Mouse (Mus musculus) large intestine, adult 2 months (tissue): ENCODE measurements around the gene Sema5a. TPM values are rescaled to one million over a fixed set of nuclear protein-coding genes. Genes with fewer than 3 reads are reported as not detected.
A peak's percentile ranks its signal among the peaks of the same experiment; 100 is the strongest.

Experiments
- DNase-seq: peaks from one replicate; pipeline ENCODE4 v3.0.0-alpha.2; 2012; ENCODE audit warnings: low read depth, low spot score
- WGBS: fragments of 180-500 bp; shearing (Covaris S2); methylation state at CpG from one replicate; pipeline ENCODE4 v1.1.7; 2018; 5-methylcytosine and 5-hydroxymethylcytosine counted together
- polyA plus RNA-seq: library from polyadenylated mRNA; depleted of rRNA; stranded (reverse); fragments of >200 nt; gene quantifications from 2 replicates; pipeline ENCODE4 v1.2.3, GENCODE M21; 2012

Sema5a gene
- polyA plus RNA-seq, 1 experiment: 3.9 TPM

DNA sequence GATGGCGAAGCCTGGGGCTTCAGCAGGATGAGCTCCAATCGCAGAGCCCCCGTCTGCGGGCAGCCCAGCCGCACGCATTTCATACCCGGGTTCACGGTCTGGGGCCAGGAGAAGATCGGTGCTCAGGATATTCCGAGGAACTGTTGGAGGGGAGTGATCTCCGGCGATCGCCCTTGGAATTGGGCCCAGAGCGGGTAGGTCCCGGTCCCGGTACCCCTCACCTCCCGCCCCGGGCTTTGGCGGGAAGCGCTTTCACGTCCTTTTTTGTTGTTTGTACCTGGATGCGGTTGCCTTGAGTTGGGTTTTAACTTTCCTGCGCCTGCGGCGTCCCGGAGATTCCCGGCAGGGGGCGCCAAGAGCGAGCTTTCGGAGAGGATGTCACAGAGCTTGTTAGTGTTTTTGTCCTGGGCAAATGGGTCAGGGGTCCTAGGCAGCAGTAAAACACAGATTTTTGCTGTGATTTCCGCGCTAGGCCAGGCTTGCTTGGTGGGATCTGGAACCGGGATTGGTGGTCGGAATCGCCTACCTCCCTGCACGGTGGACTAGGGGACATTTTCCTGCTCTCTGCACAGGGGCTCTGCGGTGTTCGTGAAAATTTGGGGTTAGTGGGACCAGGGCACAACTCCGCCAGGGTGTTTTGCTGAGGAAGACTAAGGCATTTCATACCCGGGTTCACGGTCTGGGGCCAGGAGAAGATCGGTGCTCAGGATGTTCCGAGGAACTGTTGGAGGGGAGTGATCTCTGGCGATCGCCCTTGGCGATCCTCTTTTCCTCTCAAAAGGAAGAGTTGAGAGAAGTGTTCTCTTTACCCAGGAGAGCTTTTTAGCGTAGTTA, 1.4 kb downstream of the Sema5a start:
- WGBS: under 1% methylated on average over 47 of the region's 47 CpGs
- peak; percentile 70 for DNase-seq

DNA sequence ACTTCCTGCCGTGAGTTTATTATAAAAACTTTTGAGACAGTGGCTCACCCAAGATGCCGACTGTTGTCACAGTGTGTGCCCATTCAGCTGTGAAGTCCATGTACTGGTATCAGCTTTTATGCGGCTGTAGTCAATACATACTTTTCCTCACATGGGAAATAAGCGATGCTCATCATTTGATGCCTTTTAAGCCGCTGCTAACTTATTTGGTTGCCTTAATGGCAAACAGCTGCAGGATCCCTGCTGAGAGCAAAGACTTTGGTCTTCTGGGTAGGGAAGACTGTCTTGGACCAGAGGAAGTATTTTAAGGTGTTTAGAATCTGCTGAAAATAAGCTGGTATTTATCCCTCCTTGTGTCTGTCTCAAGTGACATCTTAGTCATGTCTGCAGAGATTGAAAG, 2.7 kb downstream of the Sema5a start:
- DNase-seq: no peak
- WGBS: 23% methylated on average over 5 of the region's 5 CpGs

DNA sequence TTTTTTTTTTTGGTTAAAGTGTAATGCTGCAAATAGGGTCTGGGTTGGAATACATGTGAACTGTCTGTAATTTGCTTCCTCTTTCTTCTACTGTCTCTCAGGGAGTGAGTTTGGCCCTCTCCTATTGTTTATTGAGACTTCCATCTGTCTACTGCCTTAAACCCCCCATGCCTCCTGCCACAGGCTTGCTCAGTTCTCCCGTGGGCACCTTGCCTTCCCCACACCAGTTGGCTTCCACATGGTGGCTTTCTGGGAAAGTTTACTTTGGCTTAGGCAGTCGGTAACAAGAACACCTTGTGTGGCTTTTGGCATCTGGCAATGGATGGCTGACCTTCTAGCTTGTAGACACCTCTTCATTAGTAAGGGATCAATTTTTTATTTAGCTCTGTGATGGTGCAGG, 10.2 kb downstream of the Sema5a start:
- 41% methylated on average over 2 of the region's 2 CpGs for WGBS
- no peak for DNase-seq

DNA sequence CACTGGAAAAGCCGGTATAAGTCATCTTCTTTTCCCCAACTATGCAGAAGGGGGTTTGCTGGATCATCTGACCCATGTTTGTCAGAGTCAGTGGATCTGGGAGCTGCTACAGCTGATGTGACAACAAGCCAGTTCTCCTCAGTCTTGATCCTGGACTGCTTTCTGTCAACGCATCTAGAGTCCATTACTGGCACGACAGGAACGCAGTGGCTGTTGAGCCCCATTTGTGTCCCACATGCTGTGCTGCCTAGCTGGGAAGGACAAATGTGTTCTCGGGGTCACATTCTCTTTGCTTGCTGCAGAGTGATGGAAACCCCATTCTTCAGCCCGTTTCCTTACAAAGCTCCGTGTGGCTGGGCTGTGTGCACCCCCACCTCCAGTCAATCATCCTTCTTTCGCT, 12.7 kb downstream of the Sema5a start:
- DNase-seq: no peak
- 87% methylated on average over 8 of the region's 8 CpGs for WGBS

DNA sequence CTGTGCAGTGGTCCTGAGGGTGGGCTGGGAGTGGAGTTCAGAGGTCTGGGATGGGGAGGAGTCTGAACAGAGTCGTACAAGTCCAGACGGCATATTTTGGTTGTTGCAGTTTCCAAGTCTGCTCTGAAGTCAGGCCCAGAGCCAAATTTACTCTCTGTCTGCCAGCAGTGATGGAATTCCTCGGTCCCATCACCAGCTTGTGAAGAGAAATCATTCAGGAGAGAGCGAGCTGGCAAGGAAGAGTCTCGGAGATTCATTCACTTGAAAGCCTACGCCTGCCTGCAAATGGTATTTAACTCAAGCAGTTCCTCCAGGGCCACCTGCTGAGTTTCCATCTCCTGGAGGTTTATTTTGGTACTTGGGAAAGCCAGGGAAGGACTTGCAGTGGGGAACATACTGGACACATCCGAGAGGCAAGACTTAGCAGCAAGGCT, 13.3 kb downstream of the Sema5a start:
- 63% methylated on average over 7 of the region's 7 CpGs for WGBS
- no peak for DNase-seq

DNA sequence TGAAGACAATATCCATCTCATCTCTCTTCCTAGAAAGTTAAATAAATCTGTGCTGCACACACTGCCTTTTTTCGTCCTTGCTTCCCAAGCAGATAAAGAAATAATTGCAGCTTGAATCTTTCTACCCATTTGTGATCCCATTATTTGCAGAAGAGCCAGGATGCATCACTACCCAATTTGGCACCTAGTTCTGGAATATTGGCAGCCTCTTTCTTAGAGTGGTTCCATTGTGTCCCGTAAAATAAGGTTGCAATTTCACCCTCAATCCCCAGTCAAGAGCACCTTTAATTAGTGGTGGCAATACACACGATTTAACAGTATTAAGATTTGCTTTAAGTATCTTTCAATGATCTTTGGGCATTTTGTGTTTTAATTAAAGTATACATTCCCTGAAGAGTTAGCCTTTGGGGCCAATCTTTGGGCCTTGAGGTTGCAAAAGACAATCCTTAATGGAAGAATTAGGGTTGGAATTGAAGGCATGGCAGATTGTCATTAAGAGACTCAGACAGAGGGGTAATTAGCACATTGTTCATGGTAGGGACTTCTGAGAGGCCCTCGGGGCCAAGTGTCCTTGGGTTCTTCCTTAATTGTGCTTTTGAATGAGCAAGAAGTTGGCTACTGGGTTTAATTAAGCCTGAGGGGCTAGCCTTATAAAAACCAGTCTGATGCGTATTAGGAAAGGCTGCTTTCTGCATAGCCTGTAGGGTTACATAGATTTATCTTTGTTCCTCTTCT, 14.9 kb downstream of the Sema5a start:
- WGBS: 86% methylated on average over 5 of the region's 5 CpGs
- DNase-seq: no peak

DNA sequence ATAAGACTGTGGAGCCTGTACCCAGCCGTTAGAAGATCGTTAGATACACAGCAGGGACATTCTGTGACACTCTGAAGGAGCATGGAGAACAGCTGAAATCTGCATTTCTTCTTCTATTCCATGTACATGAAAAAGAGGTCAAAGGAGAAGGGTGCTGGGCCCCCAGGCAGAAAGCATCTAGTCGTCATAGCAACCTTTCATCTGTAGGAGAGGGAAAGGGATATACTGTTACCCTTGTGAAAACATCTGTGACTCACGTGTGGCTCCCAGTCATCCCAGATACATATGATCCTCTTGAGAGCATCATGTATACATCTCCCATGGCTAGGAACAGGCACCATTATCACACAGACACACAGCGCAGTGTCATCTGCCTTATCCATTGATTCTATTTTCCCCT, 16.3 kb downstream of the Sema5a start:
- WGBS: 84% methylated on average over 5 of the region's 5 CpGs
- DNase-seq: no peak

DNA sequence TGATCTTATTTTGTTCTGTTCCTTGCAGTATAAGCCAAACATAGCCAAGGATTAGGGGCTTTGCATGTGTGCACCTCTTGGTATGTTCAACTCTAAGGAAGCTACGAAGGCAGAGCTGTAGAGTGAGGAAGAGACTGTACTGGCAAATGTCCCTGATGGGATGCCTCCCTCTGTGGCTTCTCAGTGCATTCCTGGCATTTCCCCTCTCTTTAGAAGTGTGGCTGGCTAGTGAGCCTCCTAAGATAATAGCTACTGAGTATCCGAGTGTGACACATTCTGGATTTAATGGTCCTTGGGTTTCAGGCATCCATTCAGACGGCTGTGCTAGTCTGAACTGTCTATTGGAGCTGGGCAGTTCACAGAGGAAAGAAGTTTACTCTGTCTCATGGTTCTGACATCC, 19.0 kb downstream of the Sema5a start:
- 52% methylated on average over 3 of the region's 3 CpGs for WGBS

DNA sequence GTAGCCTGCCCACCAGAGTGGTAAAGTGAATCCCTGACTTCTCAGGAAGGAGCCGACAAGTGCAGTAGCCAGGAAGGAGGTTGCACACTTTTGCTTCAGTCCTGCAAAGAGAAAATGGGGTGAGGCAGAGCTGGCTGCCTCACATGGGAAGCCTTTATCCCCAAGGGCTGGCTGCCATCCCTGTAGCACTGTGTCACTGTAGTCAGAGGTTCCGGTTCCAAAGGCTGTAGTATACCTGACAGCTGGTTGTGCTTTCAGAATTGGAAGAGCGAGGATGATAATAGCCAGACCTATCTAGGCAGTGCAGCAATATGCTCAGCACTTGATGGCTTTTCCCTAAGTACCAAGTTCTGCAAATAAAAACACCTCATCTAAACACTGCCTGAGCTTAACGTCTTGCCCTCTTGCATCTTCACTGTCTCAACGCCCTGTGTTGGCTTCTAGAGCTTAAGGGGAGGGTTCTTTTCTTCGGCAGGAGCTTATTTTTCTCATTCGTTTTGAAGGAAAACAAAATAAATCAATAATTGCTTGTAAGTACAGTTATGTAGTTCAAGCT, 20.3 kb downstream of the Sema5a start:
- 69% methylated on average over 7 of the region's 7 CpGs for WGBS
- DNase-seq: no peak

More for the DNA sequence above, 19.0 kb downstream of the Sema5a start:
- DNase-seq: no peak

DNA sequence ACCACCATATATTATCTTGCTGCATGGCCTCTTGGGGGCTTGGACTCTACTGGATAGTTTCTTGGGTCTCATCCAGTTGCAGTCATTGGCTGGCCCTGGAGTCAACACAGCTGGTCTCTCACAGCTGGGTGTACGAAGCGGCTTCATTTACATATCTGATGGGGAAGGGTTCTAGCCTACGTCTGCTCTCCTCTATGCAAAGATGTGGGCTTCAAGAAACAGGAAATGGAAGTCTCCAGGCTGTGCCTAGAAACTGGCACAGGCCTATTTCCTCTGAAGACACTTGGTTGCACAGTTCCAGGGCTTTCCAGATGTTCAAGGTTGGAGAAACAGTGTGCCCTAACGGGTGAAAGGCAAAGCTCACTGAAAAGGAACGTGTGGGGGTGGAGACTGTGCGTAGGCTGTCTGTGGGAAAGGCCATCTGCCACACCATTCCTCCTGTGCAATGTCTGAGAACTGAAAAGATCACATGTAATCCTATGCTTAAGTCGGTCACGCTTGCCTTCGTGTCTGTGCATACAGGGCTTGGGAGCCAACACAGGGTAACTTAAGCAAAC, 20.8 kb downstream of the Sema5a start:
- no peak for DNase-seq
- 55% methylated on average over 9 of the region's 9 CpGs for WGBS

DNA sequence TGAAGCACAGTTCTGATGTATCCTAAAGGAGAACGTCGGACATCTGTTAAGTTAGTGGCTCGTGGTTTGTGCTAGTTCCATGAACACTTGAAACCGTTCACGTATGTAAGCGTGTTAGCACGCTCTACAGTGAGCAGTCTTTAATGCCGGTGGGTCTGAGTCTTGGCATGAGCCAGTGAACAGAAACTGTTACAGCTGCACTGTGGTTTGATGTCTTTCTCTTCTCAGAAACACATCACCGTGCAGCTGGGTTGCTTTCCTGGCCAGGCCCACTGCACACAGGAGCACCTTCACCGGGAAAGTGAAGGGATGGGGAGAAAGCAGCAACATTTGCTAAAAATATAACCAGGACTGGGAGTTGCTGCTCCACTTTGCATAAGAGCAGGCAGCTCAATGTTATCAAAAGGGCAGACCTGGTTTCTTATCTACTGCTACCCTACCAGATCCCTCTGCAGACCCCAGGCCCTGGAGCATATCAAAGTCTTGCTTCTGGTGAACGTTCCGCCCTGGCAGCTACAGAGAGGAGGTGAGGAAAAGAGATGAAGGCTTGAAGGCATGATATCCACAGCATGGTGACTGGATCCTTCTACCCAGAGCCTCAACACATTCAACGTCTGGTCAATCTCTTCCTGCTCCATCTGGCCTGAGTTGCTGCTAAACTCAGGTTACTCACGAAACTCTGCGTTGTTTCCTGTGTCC, 21.7 kb downstream of the Sema5a start:
- 70% methylated on average over 15 of the region's 15 CpGs for WGBS
- no peak for DNase-seq

DNA sequence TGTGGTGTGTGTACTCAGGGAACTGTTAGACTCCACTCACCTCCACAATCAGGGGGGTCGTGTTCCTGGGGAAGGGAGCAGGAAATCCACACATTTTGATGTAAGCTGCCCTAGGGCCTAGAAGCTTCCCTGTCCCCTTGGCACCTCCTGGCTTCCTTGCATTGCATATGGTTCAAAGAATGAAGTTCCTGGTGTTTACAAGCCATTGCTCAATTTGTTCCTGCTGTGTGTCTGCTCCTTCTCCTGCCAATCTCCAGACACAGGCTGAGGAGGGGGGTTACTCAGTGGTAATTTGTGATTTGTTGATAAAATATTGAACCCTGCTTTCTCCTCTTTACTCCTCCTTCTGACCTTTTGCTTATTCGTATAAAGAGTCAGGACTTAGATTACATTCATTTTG, 25.5 kb downstream of the Sema5a start:
- 59% methylated on average over 2 of the region's 2 CpGs for WGBS

DNA sequence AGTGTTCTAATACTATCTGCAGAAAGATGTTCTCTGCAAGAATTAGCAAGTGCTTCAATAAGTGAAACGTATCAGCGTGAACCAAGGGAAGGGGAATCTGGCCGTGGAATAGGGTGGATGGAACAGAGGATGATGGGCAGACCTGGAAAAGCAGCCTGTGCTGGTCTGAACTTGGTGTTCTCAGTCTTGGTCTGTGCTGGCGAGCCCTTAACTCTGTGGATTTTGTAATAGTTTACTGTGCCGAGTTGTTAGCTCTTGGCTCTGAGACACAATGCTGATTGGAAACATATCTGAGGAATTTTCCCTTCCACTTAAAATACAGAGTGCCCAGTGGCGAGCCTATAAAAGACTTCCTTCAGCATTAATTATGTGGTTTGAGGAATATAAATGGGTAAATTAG, 29.3 kb downstream of the Sema5a start:
- WGBS: 78% methylated on average over 6 of the region's 6 CpGs
- DNase-seq: no peak

More for the DNA sequence above, 25.5 kb downstream of the Sema5a start:
- DNase-seq: no peak

DNA sequence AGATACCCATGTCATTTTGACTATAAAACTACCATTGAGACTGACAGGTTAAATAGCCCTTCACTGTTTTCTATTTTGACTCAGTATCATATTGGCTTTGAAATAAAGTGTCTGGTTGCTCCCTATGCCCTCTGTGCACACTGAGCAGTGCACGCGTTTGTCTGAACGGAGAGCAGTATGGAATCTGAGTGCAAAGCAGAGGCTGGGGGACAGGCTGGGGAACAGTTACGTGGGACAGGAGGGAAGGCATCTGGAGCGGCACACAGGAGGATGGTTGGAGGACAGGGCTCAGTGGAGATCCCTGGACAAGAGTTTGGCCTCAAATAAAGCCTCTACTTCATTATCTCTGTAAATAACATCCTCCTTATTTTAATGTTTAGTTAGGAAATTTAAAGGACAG, 30.4 kb downstream of the Sema5a start:
- DNase-seq: no peak
- 95% methylated on average over 5 of the region's 5 CpGs for WGBS

DNA sequence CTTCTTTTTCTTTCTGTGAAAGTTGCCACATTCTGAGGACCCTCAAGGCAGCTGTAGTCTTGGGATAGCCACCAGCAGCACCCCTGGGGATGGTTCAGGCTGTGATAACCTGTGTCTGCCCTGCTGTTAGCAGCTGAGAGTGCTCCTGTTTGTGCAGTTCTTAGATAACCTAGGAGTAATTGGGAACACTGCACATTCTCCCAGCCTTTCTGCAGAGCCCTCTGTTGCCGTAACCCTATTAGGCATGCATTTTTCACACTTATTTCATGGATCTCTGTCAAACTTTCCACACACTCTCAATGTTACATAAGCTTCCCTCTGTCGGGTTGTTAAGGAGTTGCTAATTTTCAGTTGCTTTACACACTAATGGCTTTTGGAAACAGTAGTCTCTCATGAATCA, 34.0 kb downstream of the Sema5a start:
- no peak for DNase-seq

DNA sequence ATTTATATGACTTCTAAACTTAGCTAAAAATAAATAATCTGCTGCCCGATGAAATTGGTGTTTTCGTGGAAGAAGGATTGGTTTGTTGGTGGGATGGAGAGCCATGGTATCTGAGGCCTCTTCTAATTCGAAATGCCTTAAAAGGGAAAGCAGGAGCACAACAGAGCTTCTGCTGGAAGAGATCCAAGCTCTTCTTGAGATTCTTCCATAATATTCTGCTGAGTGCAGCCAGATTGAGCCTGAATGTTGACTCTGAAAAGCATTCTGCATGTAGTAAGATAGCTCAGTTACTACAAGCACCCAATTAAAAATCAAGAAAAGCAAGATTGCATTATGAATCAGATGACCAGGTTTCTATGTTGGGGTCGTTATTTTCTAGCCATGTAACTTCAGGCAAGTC, 36.8 kb downstream of the Sema5a start:
- 64% methylated on average over 4 of the region's 4 CpGs for whole genome bisulfite sequencing
- no peak for DNase-seq

More for the DNA sequence above, 34.0 kb downstream of the Sema5a start:
- WGBS: 60% methylated on average over 2 of the region's 2 CpGs

DNA sequence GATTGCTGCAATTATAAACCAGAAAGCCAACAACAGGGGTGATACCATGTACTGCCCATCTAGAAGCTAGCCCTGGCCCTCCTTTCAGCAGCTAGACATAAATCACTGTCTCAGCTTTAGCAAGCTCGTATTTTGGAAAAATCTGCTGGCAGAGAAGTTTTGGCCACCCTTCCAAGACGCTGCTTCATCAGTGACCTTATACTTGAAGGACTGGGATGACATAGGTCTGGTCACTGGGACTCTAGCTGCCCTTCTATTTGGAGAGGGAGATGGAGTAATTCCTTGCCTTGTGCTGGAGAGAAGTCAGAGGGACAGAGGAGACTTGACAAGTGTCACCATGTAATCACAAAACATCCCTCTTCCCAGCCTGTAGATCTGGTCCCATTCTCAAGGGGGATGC, 40.1 kb downstream of the Sema5a start:
- 73% methylated on average over 2 of the region's 2 CpGs for WGBS
- no peak for DNase-seq

DNA sequence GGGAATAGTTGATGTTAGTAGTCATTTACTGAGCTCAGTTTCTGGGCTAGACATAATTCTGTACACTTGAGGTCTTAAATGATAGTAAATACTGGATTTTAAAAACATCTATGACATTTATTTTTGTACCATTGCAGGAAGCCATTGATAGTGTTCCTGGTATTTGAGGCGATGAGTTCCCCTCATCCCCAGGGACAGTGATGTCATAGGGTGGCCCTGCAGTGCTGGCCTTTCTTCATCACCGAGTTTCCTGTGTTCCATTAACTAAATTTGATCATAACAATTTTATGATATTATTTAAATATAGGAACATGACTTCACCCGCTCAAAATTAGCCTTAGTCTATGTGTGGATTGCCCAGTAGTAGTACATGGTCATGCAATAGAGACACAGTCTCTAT, 41.7 kb downstream of the Sema5a start:
- no peak for DNase-seq
- 74% methylated on average over 3 of the region's 3 CpGs for WGBS

DNA sequence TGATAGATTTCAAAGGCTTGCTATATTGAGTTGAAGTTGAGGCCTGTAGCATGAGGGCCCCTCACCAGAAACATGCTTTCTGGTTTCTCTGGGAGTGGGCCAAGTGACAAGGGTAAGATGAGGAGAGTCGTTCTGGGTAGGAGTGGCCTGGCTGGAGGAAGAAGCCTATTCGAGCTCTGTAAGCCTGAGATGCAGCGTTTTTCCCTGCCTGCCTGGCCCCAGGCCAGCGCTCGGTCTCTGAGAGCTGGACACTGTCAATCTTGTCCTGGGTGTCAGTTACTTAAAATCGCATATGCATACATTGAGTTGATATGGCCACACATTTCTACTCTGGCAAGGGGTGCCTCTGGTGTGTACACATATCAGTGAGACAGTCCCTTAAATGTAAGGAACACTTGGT, 43.9 kb downstream of the Sema5a start:
- WGBS: 37% methylated on average over 6 of the region's 6 CpGs
- no peak for DNase-seq

DNA sequence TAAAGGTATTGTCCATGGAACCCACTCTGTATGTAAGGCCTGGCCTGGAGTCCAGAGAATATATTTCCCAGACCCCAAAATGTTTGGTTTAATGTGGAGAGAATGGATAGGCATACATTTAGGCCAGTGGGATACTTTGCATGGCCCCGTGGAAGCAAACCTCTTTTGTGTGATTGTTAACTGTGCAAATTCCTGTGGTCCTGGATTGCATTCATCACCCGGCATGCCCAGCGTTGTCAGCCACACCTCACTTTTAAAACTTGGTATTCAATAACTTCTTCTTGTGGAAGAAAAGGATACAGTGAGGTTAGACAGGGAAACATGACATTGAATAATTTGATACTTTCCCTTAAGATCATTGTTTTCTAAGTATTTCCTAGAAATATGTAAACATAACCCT, 46.4 kb downstream of the Sema5a start:
- 57% methylated on average over 3 of the region's 3 CpGs for WGBS
- no peak for DNase-seq
